Mouse (Mus musculus): ENCODE results near the gene Casp8ap2. TPM values are rescaled to one million over a fixed set of nuclear protein-coding genes. Genes with fewer than 3 reads are reported as not detected.

Gene Casp8ap2
- total RNA-seq (2015) (30.0 and 33.3 TPM in 2 replicates), total RNA-seq (2017) (36.5 and 46.9 TPM in 2 replicates)

- ATAC-seq (ENCODE audit: poor library complexity, severe bottlenecking): peak; percentile 98
Measured at GRCm38 (mm10) chr4:32615034-32615881, at the start of gene Casp8ap2. Casp8ap2 (plus strand) TSS chr4:32615451.

- no peak for ATAC-seq (ENCODE audit: poor library complexity, severe bottlenecking)
Measured at GRCm38 (mm10) chr4:32569054-32569453, 46.2 kb upstream of the Casp8ap2 start.

- peak; percentile 81 for ATAC-seq (ENCODE audit: poor library complexity, severe bottlenecking)
Measured at GRCm38 (mm10) chr4:32569995-32570938, 45.0 kb upstream of the Casp8ap2 start.

- no peak for ATAC-seq (ENCODE audit: poor library complexity, severe bottlenecking)
Measured at GRCm38 (mm10) chr4:32570939-32571317, 44.3 kb upstream of the Casp8ap2 start.

- ATAC-seq (ENCODE audit: poor library complexity, severe bottlenecking): no peak
Measured at GRCm38 (mm10) chr4:32571441-32571840, 43.8 kb upstream of the Casp8ap2 start.

GRCm38 (mm10) chr4:32572118-32572517 lies 43.1 kb upstream of the Casp8ap2 start:
- ATAC-seq (ENCODE audit: poor library complexity, severe bottlenecking): peak; percentile 51

GRCm38 (mm10) chr4:32573586-32573985 lies 41.7 kb upstream of the Casp8ap2 start:
- no peak for ATAC-seq (ENCODE audit: poor library complexity, severe bottlenecking)

- ATAC-seq (ENCODE audit: poor library complexity, severe bottlenecking): no peak
Measured at GRCm38 (mm10) chr4:32574604-32575003, 40.6 kb upstream of the Casp8ap2 start.

GRCm38 (mm10) chr4:32575165-32575564 lies 40.1 kb upstream of the Casp8ap2 start:
- ATAC-seq (ENCODE audit: poor library complexity, severe bottlenecking): peak; percentile 89

- ATAC-seq (ENCODE audit: poor library complexity, severe bottlenecking): peak; percentile 53
Measured at GRCm38 (mm10) chr4:32579850-32580249, 35.4 kb upstream of the Casp8ap2 start.

- no peak for ATAC-seq (ENCODE audit: poor library complexity, severe bottlenecking)
Measured at GRCm38 (mm10) chr4:32584181-32584580, 31.1 kb upstream of the Casp8ap2 start.

- peak; percentile 78 for ATAC-seq (ENCODE audit: poor library complexity, severe bottlenecking)
Measured at GRCm38 (mm10) chr4:32586596-32586995, 28.7 kb upstream of the Casp8ap2 start.

- ATAC-seq (ENCODE audit: poor library complexity, severe bottlenecking): peak; percentile 31
Measured at GRCm38 (mm10) chr4:32587543-32587942, 27.7 kb upstream of the Casp8ap2 start.

GRCm38 (mm10) chr4:32588237-32588636 lies 27.0 kb upstream of the Casp8ap2 start:
- peak; percentile 78 for ATAC-seq (ENCODE audit: poor library complexity, severe bottlenecking)

- ATAC-seq (ENCODE audit: poor library complexity, severe bottlenecking): peak; percentile 59; the same call in 1 of the 2 replicates
Measured at GRCm38 (mm10) chr4:32601135-32601534, 14.1 kb upstream of the Casp8ap2 start.

GRCm38 (mm10) chr4:32602660-32603059 lies 12.6 kb upstream of the Casp8ap2 start, which contains the start of gene Gja10:
Gja10 (minus strand) TSS chr4:32602760.
- no peak for ATAC-seq (ENCODE audit: poor library complexity, severe bottlenecking)

- no peak for ATAC-seq (ENCODE audit: poor library complexity, severe bottlenecking)
Measured at GRCm38 (mm10) chr4:32621637-32622036, 6.4 kb downstream of the Casp8ap2 start.

GRCm38 (mm10) chr4:32651669-32652068 lies 36.4 kb downstream of the Casp8ap2 start:
- no peak for ATAC-seq (ENCODE audit: poor library complexity, severe bottlenecking)

GRCm38 (mm10) chr4:32656146-32656904 lies 41.1 kb downstream of the Casp8ap2 start:
- ATAC-seq (ENCODE audit: poor library complexity, severe bottlenecking): peak; percentile 17

- peak; percentile 99 for ATAC-seq (ENCODE audit: poor library complexity, severe bottlenecking)
Measured at GRCm38 (mm10) chr4:32656918-32657662, 41.8 kb downstream of the Casp8ap2 start, which contains the start of gene Mdn1. Mdn1 (plus strand) TSS chr4:32657119.

Measured in megakaryocyte, adult 5-6 weeks (primary cell).